Comparison of ENCODE assay signal across 31 mouse cellular contexts in genomic region chr9:103941901-103942260, GRCm38 (mm10).
"Had no signal": no experiment of that assay in that cellular context is flagged by ENCODE, and none has a peak within 500 bp of the region (broad histone marks: within the 10 kb centered on the region; RNA-seq: fewer than 3 reads in every experiment).

No protein-coding gene starts in this region.

- H3K4me3 ChIP-seq: limb, embryonic 10.5 days; limb, embryonic 12.5 days; limb, embryonic 13.5 days; limb, embryonic 15.5 days; liver, embryonic 12.5 days; liver, embryonic 13.5 days; liver, embryonic 15.5 days; lung, embryonic 15.5 days; megakaryocyte, embryonic 14.5 days; midbrain, embryonic 10.5 days; midbrain, embryonic 12.5 days; midbrain, embryonic 13.5 days; midbrain, embryonic 15.5 days; myocyte; neural tube, embryonic 12.5 days had no signal

- H3K4me2 ChIP-seq: limb, embryonic 12.5 days; limb, embryonic 13.5 days; limb, embryonic 15.5 days; liver, embryonic 11.5 days; liver, embryonic 12.5 days; liver, embryonic 13.5 days; liver, embryonic 15.5 days; lung, embryonic 14.5 days; lung, embryonic 15.5 days; midbrain, embryonic 11.5 days; midbrain, embryonic 12.5 days; midbrain, embryonic 13.5 days; midbrain, embryonic 15.5 days; neural tube, embryonic 12.5 days had no signal

- H3K9ac ChIP-seq: limb, embryonic 12.5 days; limb, embryonic 13.5 days; limb, embryonic 15.5 days; liver, embryonic 12.5 days; liver, embryonic 13.5 days; liver, embryonic 14.5 days; liver, embryonic 15.5 days; liver, postnatal 0 days; lung, embryonic 14.5 days; lung, embryonic 15.5 days; midbrain, embryonic 12.5 days; midbrain, embryonic 13.5 days; midbrain, embryonic 15.5 days; neural tube, embryonic 12.5 days had no signal

- H3K4me1 ChIP-seq: limb, embryonic 10.5 days; limb, embryonic 12.5 days; limb, embryonic 13.5 days; limb, embryonic 15.5 days; liver, embryonic 12.5 days; liver, embryonic 13.5 days; liver, embryonic 15.5 days; lung, embryonic 15.5 days; megakaryocyte, embryonic 14.5 days; midbrain, embryonic 10.5 days; midbrain, embryonic 12.5 days; neural tube, embryonic 12.5 days had no signal

- H3K36me3 ChIP-seq: limb, embryonic 10.5 days; limb, embryonic 12.5 days; limb, embryonic 13.5 days; limb, embryonic 15.5 days; liver, embryonic 12.5 days; liver, embryonic 13.5 days; liver, embryonic 15.5 days; lung, embryonic 15.5 days; midbrain, embryonic 10.5 days; midbrain, embryonic 12.5 days; midbrain, embryonic 13.5 days; midbrain, embryonic 15.5 days; neural tube, embryonic 12.5 days had no signal

- H3K9me3 ChIP-seq: limb, embryonic 10.5 days; limb, embryonic 12.5 days; limb, embryonic 15.5 days; liver, embryonic 12.5 days; liver, embryonic 15.5 days; lung, embryonic 15.5 days; midbrain, embryonic 12.5 days; midbrain, embryonic 13.5 days; midbrain, embryonic 15.5 days; neural tube, embryonic 12.5 days had no signal

- ATAC-seq: liver, embryonic 12.5 days; liver, postnatal 0 days; lung, postnatal 0 days; midbrain, embryonic 13.5 days; midbrain, embryonic 15.5 days; midbrain, embryonic 16.5 days had no signal

- H3K27me3 ChIP-seq: limb, embryonic 12.5 days; limb, embryonic 13.5 days; limb, embryonic 15.5 days; liver, embryonic 12.5 days; liver, embryonic 13.5 days; liver, embryonic 15.5 days; lung, embryonic 15.5 days; megakaryocyte, embryonic 14.5 days; midbrain, embryonic 12.5 days; midbrain, embryonic 13.5 days; midbrain, embryonic 15.5 days; neural tube, embryonic 12.5 days had no signal

- H3K27ac ChIP-seq: limb, embryonic 10.5 days; limb, embryonic 12.5 days; limb, embryonic 13.5 days; limb, embryonic 15.5 days; liver, embryonic 12.5 days; liver, embryonic 13.5 days; liver, embryonic 14.5 days; liver, embryonic 15.5 days; lung, embryonic 15.5 days; macrophage; midbrain, embryonic 10.5 days; midbrain, embryonic 12.5 days; midbrain, embryonic 13.5 days; midbrain, embryonic 15.5 days; neural tube, embryonic 12.5 days had no signal

- DNase-seq: left cerebral cortex, postnatal 4 days; liver; liver, embryonic 13.5 days; liver, postnatal 0 days; lung, adult 18-20 months; lung, adult 2 months; lung, embryonic 14.5 days; lung, postnatal 10 days; lung, postnatal 14 days; lung, postnatal 36 days; lung, postnatal 4 days had no signal
